Mouse (Mus musculus): Measurements from ENCODE around the gene Hlcs.

GRCm38 (mm10) chr16:94140746-94141145 is 172.6 kb downstream of the Hlcs start:
- TF ChIP-seq CTCF (IDR thresholded peaks at IDR 0.05; ENCODE audit: control insufficient read depth, insufficient read depth, low read length) = no peak
- no peak for TF ChIP-seq POLR2A (IDR thresholded peaks at IDR 0.05; ENCODE audit: borderline replicate concordance, control insufficient read depth, low read depth, low read length)

Measured in bone marrow, adult 2 months (tissue).